Mouse (Mus musculus) heart, embryonic 16.5 days (tissue): ENCODE results near the gene Gtf2f2. TPM values are rescaled to one million over a fixed set of nuclear protein-coding genes. Genes with fewer than 3 reads are reported as not detected.
"Not testable (repeated sequence)": the region's sequence is repeated elsewhere in the genome, so short reads cannot be mapped to it uniquely, and the experiment has no call there.

Source experiments
- ATAC-seq: fragments of 200-750 bp; cut with Nextera tagmentation; replicated peaks from 2 replicates; pipeline ENCODE4 v1.8.0; 2017; ENCODE audit warnings: moderate number of reproducible peaks; ENCODE audit not compliant: insufficient read depth, low FRiP score; ENCODE audit errors: extremely low read depth
- H3K27ac ChIP-seq: fragments of 300-500 bp; sonication (generic); 2 replicates; pipeline ENCODE4 v1.5.1; 2014; ENCODE audit warnings: mild to moderate bottlenecking, low read length, control low read depth, moderate library complexity
- H3K27me3 ChIP-seq: fragments of 300-500 bp; sonication (generic); 2 replicates; pipeline ENCODE4 v1.6.1; 2014; ENCODE audit warnings: low read length, mixed read lengths; ENCODE audit not compliant: control insufficient read depth, insufficient read depth
- H3K36me3 ChIP-seq: fragments of 300-500 bp; sonication (generic); 2 replicates; pipeline ENCODE4 v1.6.1; 2014; ENCODE audit not compliant: control insufficient read depth, insufficient read depth
- H3K4me1 ChIP-seq: fragments of 300-500 bp; sonication (generic); 2 replicates; pipeline ENCODE4 v1.6.1; 2014; ENCODE audit warnings: low read length, mixed read lengths; ENCODE audit not compliant: control insufficient read depth, insufficient read depth
- H3K4me2 ChIP-seq: fragments of 300-500 bp; sonication (generic); 2 replicates; pipeline ENCODE4 v1.6.1; 2014; ENCODE audit warnings: low read depth, mild to moderate bottlenecking, control low read depth, low read length
- H3K4me3 ChIP-seq: fragments of 300-500 bp; sonication (generic); 2 replicates; pipeline ENCODE4 v1.5.1; 2014; ENCODE audit warnings: mild to moderate bottlenecking, control low read depth, low read length
- H3K9ac ChIP-seq: fragments of 300-500 bp; sonication (generic); 2 replicates; pipeline ENCODE4 v1.6.1; 2014; ENCODE audit warnings: low read length, control low read depth
- H3K9me3 ChIP-seq: fragments of 300-500 bp; sonication (generic); replicated peaks from 2 replicates; pipeline ENCODE4 v1.6.1; 2016; ENCODE audit warnings: low read length; ENCODE audit not compliant: control insufficient read depth
- WGBS: fragments of 180-500 bp; shearing (Covaris S2); extraction: QIAGEN DNeasy Blood & Tissue Kit; methylation state at CpG from one replicate; pipeline ENCODE4 v1.1.7; 2014; 5-methylcytosine and 5-hydroxymethylcytosine counted together
- polyA plus RNA-seq: library from polyadenylated mRNA; unstranded; fragments of >200 nt; fragmentation: Nextera tagmentation; extraction: Ambion mirVana; gene quantifications from 2 replicates; pipeline ENCODE4 v1.2.1, GENCODE M21; 2015

Gtf2f2 gene
- polyA plus RNA-seq, 1 experiment from 2014 or later, result 29.2 TPM

DNA sequence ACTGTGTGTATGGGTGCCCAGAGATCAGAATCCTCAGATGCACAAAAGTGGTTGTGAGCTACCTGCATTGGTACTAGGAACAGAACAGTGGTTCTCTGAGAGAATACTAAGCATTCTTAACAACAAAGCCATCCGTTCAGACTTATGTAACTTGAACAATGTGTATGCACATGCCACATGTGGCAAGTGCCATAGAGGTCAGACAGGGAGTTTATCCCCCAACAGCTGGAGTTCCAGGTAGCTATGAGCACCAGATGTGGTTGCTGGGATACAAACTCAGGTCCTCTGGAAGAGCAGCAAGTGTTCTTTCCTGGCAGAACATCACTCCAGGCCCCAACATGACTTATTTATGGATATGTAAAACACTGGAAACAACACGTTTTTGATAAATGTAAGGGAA is 57.7 kb downstream of the Gtf2f2 start:
- Histone ChIP-seq H3K4me1 (no peaks in the 10 kb centered on the region), H3K27me3 (no peaks in the 10 kb centered on the region), H3K4me2 (no peak overlapping the region), H3K9me3 (no peaks in the 10 kb centered on the region), H3K36me3 (no peaks in the 10 kb centered on the region), H3K4me3 (no peak overlapping the region), H3K9ac (no peak overlapping the region), H3K27ac (no peak overlapping the region)
- ATAC-seq, result no peak
- 66% methylated on average over 2 of the region's 2 CpGs for WGBS

GRCm38 (mm10) chr14:75947674-75948073 is 63.0 kb downstream of the Gtf2f2 start:
- Histone ChIP-seq H3K9ac (no peak overlapping the region), H3K27ac (no peak overlapping the region), H3K4me2 (no peak overlapping the region), H3K36me3 (no peaks in the 10 kb centered on the region), H3K4me3 (no peak overlapping the region), H3K27me3 (no peaks in the 10 kb centered on the region), H3K9me3 (no peaks in the 10 kb centered on the region), H3K4me1 (no peaks in the 10 kb centered on the region)
- no peak for ATAC-seq
- WGBS, result 54% methylated on average over 3 of the region's 3 CpGs

GRCm38 (mm10) chr14:75942365-75942764 is 68.3 kb downstream of the Gtf2f2 start:
- H3K4me1 ChIP-seq, result no peaks in the 10 kb centered on the region
- H3K9me3 ChIP-seq, result no peaks in the 10 kb centered on the region
- no peak for ATAC-seq
- H3K27ac ChIP-seq, result no peak overlapping the region
- no peak overlapping the region for H3K9ac ChIP-seq
- no peaks in the 10 kb centered on the region for H3K27me3 ChIP-seq
- no peak overlapping the region for H3K4me3 ChIP-seq
- no peaks in the 10 kb centered on the region for H3K36me3 ChIP-seq
- H3K4me2 ChIP-seq, result no peak overlapping the region
- 86% methylated on average over 3 of the region's 3 CpGs for WGBS

DNA sequence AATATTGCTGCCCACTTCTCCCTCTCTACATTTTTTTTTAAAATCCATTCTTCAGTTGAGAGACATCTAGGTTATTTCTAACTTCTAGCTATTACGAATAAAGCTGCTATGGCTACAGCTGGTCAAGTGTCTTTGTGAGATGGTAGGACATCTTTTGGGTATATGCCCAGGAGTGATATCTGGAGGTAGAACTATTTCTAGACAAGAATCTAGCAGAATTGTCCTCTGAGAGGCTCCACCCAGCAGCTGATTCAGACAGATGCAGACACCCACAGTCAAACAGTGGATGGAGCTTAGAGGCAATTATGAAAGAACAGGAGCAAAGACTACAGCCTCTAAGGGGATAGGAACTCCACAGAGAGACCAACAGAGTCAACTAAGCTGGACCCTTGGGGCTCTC is 69.2 kb downstream of the Gtf2f2 start:
- 91% methylated on average over 1 of the region's 1 CpGs for WGBS
- ATAC-seq, result no peak
- Histone ChIP-seq H3K4me3 (no peak overlapping the region), H3K9me3 (no peaks in the 10 kb centered on the region), H3K36me3 (no peaks in the 10 kb centered on the region), H3K4me1 (no peaks in the 10 kb centered on the region), H3K4me2 (no peak overlapping the region), H3K9ac (no peak overlapping the region), H3K27me3 (no peaks in the 10 kb centered on the region), H3K27ac (no peak overlapping the region)

GRCm38 (mm10) chr14:75937714-75938113 is 73.0 kb downstream of the Gtf2f2 start:
- Histone ChIP-seq H3K4me1 (no peaks in the 10 kb centered on the region), H3K4me2 (no peak overlapping the region), H3K27ac (no peak overlapping the region), H3K36me3 (no peaks in the 10 kb centered on the region), H3K9ac (no peak overlapping the region), H3K27me3 (no peaks in the 10 kb centered on the region), H3K9me3 (no peaks in the 10 kb centered on the region), H3K4me3 (no peak overlapping the region)
- WGBS, result 63% methylated on average over 1 of the region's 1 CpGs
- no peak for ATAC-seq

DNA sequence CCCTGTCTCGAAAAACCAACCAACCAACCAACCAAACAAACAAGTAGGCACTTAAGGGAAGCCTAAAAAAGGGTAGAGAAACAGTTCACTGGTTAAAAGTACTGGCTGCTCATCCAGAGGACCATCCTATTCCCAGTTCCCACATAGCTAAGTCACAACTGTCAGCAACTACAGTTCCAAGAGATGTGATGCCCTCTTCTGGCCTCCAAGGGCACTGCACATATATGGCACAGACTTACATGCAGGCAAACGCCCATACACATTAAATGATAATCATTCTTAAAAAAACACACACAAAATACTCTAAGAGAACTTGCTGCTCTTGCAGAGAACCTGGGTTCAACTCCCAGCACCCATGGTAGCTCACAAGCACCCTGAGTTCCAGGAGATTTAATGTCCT is 76.3 kb downstream of the Gtf2f2 start:
- ATAC-seq, result no peak
- H3K27me3 ChIP-seq, result no peaks in the 10 kb centered on the region
- WGBS, result 86% methylated on average over 2 of the region's 2 CpGs
- H3K9me3 ChIP-seq, result no peaks in the 10 kb centered on the region
- no peak overlapping the region for H3K4me3 ChIP-seq
- H3K4me1 ChIP-seq, result no peaks in the 10 kb centered on the region
- H3K9ac ChIP-seq, result no peak overlapping the region
- H3K27ac ChIP-seq, result no peak overlapping the region
- H3K36me3 ChIP-seq, result no peaks in the 10 kb centered on the region
- H3K4me2 ChIP-seq, result no peak overlapping the region

- no peak overlapping the region for H3K9ac ChIP-seq
- H3K9me3 ChIP-seq, result no peaks in the 10 kb centered on the region
- no peaks in the 10 kb centered on the region for H3K27me3 ChIP-seq
- WGBS, result 96% methylated on average over 23 of the region's 23 CpGs
- no peak for ATAC-seq
- no peak overlapping the region for H3K4me3 ChIP-seq
- no peak overlapping the region for H3K27ac ChIP-seq
- no peaks in the 10 kb centered on the region for H3K4me1 ChIP-seq
- no peak overlapping the region for H3K4me2 ChIP-seq
- H3K36me3 ChIP-seq, result no peaks in the 10 kb centered on the region
Observed at GRCm38 (mm10) chr14:75931266-75931665, 79.4 kb downstream of the Gtf2f2 start.

DNA sequence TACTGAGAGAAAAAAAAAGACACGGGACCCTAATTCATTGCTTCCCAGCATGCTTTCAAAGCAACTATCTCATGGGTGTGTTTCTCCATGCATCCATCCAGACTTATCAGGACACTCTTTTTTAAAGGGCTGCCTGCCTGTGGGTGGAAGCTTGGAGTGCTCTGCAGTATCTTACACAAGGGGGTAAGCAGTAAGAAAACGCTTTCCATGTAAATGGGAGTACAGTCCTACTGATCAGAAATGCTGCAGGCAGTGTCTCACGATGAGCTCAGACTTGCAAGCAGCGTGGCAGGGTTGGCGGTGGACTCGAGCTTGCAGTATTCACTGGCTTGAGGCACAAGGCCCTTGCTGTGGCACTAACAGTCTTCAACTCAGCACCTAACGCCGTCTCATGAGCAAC is 81.0 kb downstream of the Gtf2f2 start:
- WGBS, result 90% methylated on average over 8 of the region's 8 CpGs
- not testable (repeated sequence) for H3K27me3 ChIP-seq, H3K9me3 ChIP-seq, H3K36me3 ChIP-seq, H3K4me2 ChIP-seq, ATAC-seq, H3K4me1 ChIP-seq, H3K27ac ChIP-seq, H3K4me3 ChIP-seq, H3K9ac ChIP-seq

DNA sequence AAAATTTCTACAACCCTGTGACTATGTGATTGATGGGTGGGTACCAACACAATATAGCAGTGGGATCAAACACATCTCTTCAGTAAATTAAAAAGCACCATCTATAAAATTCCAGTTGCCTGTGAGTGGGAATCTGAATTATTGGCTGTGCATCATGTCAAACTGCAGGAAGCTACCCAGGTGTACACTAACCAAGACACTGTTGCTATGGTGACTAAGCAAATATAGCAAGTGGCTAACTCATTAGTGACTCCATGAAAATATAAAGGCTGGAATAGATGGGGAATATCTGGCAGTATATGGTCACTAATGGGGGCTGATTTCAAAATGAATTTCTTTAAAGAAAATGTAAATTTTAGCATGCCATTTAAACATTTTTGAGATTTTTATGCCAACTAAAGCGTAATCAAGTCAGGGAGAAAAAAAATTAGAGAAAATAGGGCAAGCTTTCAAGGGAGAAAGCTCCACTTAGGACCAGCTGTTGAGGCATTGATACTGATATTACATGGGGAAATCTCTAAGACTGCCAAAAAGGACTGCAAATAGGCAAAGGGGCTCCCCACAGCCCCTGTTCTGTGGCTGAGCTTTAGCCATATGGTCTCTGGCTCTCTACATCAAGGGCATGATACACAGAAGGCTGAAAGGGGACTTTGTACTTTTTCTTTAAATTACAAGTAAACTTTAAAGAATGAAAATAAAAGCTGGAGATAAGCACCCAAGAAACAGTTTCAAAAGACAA is 87.2 kb downstream of the Gtf2f2 start:
- Histone ChIP-seq H3K4me1 (no peaks in the 10 kb centered on the region), H3K27ac (no peak overlapping the region), H3K9me3 (no peaks in the 10 kb centered on the region), H3K36me3 (no peaks in the 10 kb centered on the region), H3K4me3 (no peak overlapping the region), H3K27me3 (no peaks in the 10 kb centered on the region), H3K9ac (no peak overlapping the region), H3K4me2 (no peak overlapping the region)
- WGBS, result 93% methylated on average over 1 of the region's 1 CpGs
- ATAC-seq, result no peak
